Mouse (Mus musculus) heart, embryonic 16.5 days (tissue): ENCODE measurements at regions not wholly inside any gene's neighbourhood (a gene's known extent, or its start where the extent isn't known, plus 50 kb on each side); places are given as distances from the start of the nearest gene placed in this dataset.

ENCODE experiments used
- ATAC-seq: fragments of 200-750 bp; cut with Nextera tagmentation; replicated peaks from 2 replicates; pipeline ENCODE4 v1.8.0; 2017; ENCODE audit warnings: moderate number of reproducible peaks; ENCODE audit not compliant: insufficient read depth, low FRiP score; ENCODE audit errors: extremely low read depth
- H3K27ac ChIP-seq: fragments of 300-500 bp; sonication (generic); 2 replicates; pipeline ENCODE4 v1.5.1; 2014; ENCODE audit warnings: mild to moderate bottlenecking, low read length, control low read depth, moderate library complexity
- H3K27me3 ChIP-seq: fragments of 300-500 bp; sonication (generic); 2 replicates; pipeline ENCODE4 v1.6.1; 2014; ENCODE audit warnings: low read length, mixed read lengths; ENCODE audit not compliant: control insufficient read depth, insufficient read depth
- H3K36me3 ChIP-seq: fragments of 300-500 bp; sonication (generic); 2 replicates; pipeline ENCODE4 v1.6.1; 2014; ENCODE audit not compliant: control insufficient read depth, insufficient read depth
- H3K4me1 ChIP-seq: fragments of 300-500 bp; sonication (generic); 2 replicates; pipeline ENCODE4 v1.6.1; 2014; ENCODE audit warnings: low read length, mixed read lengths; ENCODE audit not compliant: control insufficient read depth, insufficient read depth
- H3K4me2 ChIP-seq: fragments of 300-500 bp; sonication (generic); 2 replicates; pipeline ENCODE4 v1.6.1; 2014; ENCODE audit warnings: low read depth, mild to moderate bottlenecking, control low read depth, low read length
- H3K4me3 ChIP-seq: fragments of 300-500 bp; sonication (generic); 2 replicates; pipeline ENCODE4 v1.5.1; 2014; ENCODE audit warnings: mild to moderate bottlenecking, control low read depth, low read length
- H3K9ac ChIP-seq: fragments of 300-500 bp; sonication (generic); 2 replicates; pipeline ENCODE4 v1.6.1; 2014; ENCODE audit warnings: low read length, control low read depth
- H3K9me3 ChIP-seq: fragments of 300-500 bp; sonication (generic); replicated peaks from 2 replicates; pipeline ENCODE4 v1.6.1; 2016; ENCODE audit warnings: low read length; ENCODE audit not compliant: control insufficient read depth
- WGBS: fragments of 180-500 bp; shearing (Covaris S2); extraction: QIAGEN DNeasy Blood & Tissue Kit; methylation state at CpG from one replicate; pipeline ENCODE4 v1.1.7; 2014; 5-methylcytosine and 5-hydroxymethylcytosine counted together

DNA sequence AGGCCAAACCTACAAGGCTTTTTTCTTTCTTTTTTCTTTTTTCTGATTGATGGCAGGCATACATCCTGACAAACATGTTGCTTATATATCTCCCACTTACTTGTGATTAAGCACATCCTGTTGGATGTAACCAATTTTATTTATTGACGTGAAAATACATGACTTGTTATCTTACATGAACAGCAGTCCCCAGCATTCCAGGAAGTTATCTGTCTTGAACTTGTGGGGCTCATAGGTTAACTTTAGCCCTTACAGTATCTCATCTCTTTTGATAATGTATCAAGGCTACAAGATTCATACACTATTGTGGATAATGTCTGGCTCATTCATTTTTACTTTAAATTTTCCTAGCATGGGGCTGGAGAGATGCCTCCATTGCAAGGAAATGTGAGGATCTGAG, 852.0 kb upstream of the Agtr1b start:
- 37% methylated on average over 1 of the region's 1 CpGs for WGBS
- no peak overlapping the region for H3K4me2 ChIP-seq
- no peaks in the 10 kb centered on the region for H3K27me3 ChIP-seq
- H3K4me3 ChIP-seq = no peak overlapping the region
- no peaks in the 10 kb centered on the region for H3K36me3 ChIP-seq
- ATAC-seq = no peak
- no peak overlapping the region for H3K9ac ChIP-seq
- no peaks in the 10 kb centered on the region for H3K4me1 ChIP-seq
- no peaks in the 10 kb centered on the region for H3K9me3 ChIP-seq
- H3K27ac ChIP-seq = no peak overlapping the region

DNA sequence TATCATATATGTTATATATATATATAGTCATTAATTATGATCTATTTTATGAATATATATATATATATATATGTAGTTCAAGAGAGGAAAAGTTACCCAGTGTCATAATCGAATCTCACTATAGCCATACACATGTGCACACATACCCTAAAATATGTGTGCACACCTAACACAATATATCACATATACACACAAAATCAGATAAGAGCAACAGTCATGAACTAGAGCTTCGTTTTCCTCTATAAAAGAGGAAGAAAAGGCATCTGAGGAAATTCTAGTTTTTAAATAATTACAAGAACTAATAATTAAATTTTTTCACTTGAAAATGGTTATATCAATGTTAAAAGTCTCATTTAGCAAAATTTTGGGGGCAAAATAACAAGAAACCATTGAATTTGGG, 835.3 kb upstream of the Tbl1xr1 start:
- Histone ChIP-seq H3K4me3 (no peak overlapping the region), H3K36me3 (no peaks in the 10 kb centered on the region), H3K4me1 (no peaks in the 10 kb centered on the region), H3K27me3 (no peaks in the 10 kb centered on the region), H3K27ac (no peak overlapping the region), H3K9me3 (no peaks in the 10 kb centered on the region), H3K9ac (no peak overlapping the region), H3K4me2 (no peak overlapping the region)
- no peak for ATAC-seq
- WGBS = 73% methylated on average over 2 of the region's 2 CpGs

DNA sequence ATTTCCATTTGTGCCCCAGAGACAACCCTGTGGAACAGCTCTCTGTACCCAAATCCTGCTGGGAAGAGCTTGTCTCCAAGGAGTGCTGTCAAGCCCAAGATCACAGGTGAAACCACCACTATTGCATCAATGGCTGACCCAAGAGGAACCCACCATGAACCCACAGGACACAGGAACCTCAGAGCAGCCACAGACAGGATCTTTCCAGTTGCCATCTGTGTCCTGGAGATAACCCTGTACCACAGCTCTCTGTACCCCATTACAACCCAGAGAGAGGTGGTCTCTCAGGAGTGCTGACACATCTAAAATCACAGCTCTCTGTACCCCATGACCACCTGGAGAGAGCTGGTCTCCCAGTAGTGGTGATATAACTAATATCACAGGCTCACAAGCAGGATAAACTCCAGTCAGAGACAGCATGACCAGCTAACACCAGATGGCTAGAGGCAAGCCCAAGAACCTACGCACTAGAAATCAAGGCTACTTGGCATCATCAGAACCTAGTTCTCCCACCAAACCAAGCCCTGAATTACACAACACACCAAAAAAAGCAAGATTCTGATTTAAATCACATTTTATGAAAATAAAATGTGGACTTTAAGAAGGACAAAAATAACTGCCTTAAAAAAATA, 820.2 kb upstream of the Tbl1xr1 start:
- H3K27ac ChIP-seq = no peak overlapping the region
- no peaks in the 10 kb centered on the region for H3K4me1 ChIP-seq
- no peaks in the 10 kb centered on the region for H3K36me3 ChIP-seq
- 86% methylated on average over 1 of the region's 1 CpGs for WGBS
- H3K4me3 ChIP-seq = no peak overlapping the region
- H3K27me3 ChIP-seq = no peaks in the 10 kb centered on the region
- H3K4me2 ChIP-seq = no peak overlapping the region
- no peak for ATAC-seq
- H3K9me3 ChIP-seq = no peaks in the 10 kb centered on the region
- no peak overlapping the region for H3K9ac ChIP-seq

DNA sequence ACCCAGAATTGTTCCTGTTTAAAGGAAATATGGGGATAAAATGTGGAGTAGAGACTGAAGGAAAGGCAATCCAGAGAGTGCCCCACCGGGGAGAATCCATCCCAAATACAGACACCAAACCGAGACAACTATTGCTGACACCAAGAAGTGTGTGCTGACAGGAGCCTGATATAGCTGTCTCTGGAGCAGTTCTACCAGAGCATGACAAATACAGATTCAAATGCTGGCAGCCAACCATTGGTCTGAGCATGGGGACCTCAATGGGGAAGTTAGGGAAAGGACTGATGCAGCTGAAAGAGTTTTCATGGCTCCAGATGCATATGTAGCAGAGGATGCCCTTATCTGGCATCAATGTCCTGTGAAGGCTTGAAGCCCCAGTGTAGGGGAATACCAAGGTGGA, 813.1 kb upstream of the Tbl1xr1 start:
- Histone ChIP-seq H3K4me3 (no peak overlapping the region), H3K4me2 (no peak overlapping the region), H3K9me3 (no peaks in the 10 kb centered on the region), H3K4me1 (peaks cover 10% of the 10 kb centered on the region), H3K9ac (no peak overlapping the region), H3K27ac (no peak overlapping the region), H3K36me3 (no peaks in the 10 kb centered on the region), H3K27me3 (no peaks in the 10 kb centered on the region)
- WGBS = 28% methylated on average over 2 of the region's 2 CpGs
- ATAC-seq = peak; percentile 75

DNA sequence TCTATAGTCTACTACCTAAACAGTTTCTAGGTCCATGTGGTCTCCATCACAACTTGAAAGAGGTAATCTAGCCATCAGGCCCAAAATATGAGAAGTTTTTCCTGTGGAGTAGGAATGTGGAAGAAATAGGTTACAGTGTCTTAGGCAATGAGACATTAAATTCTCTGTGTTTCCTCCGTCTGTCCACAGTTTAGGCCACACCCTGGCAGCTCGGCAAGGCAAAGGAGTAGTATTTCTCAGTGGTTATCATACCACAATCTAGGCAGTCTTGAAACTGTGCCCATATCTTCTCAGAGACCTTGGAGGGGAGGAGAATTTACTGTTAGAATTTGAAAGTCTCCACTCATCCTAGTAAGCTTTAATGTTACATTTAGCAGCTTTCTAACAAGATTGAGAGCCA, 811.0 kb upstream of the Tbl1xr1 start:
- WGBS = 70% methylated on average over 2 of the region's 2 CpGs
- H3K36me3 ChIP-seq = no peaks in the 10 kb centered on the region
- H3K9ac ChIP-seq = no peak overlapping the region
- H3K27ac ChIP-seq = no peak overlapping the region
- ATAC-seq = no peak
- no peaks in the 10 kb centered on the region for H3K27me3 ChIP-seq
- no peaks in the 10 kb centered on the region for H3K9me3 ChIP-seq
- no peak overlapping the region for H3K4me3 ChIP-seq
- H3K4me2 ChIP-seq = no peak overlapping the region
- peaks cover 13% of the 10 kb centered on the region for H3K4me1 ChIP-seq

DNA sequence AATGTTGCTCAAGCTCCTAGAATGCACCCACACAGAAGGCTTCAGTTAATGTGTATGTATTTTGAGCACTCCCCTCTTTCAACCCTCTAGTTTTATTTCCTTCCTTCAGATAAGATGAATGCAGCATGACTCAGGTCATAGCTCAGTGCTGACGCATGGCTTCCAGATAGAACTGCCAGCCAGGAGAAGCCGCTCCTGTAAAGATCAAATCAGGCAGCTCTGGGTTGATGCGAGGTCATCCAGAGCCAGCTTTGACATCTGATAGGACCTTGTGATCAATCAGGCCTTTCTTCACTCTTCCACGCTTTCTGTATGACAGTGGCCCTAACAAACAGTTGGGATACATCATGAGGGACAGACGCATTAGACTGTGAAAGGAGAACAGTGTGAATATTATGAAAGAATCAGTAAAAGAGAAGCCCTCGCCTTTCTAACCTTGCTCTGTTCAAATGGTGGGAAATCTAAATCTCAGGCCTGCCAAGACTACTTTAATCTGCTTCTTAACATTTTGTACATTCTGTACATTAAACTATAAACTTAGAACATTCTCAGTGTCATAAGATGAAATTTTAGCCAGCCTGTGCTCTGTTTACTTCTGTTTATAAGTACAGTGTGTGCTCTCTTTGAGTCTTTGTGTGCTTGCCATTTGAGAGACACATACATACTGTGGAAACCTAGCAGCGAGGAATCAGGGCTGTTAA, 807.9 kb upstream of the Tbl1xr1 start:
- no peaks in the 10 kb centered on the region for H3K27me3 ChIP-seq
- no peak overlapping the region for H3K4me2 ChIP-seq
- H3K4me3 ChIP-seq = no peak overlapping the region
- no peaks in the 10 kb centered on the region for H3K36me3 ChIP-seq
- H3K4me1 ChIP-seq = peaks cover 8% of the 10 kb centered on the region
- peak; percentile 62 for ATAC-seq
- 39% methylated on average over 7 of the region's 7 CpGs for WGBS
- peak overlapping the region; percentile 7; the same call in 1 of the 2 replicates for H3K27ac ChIP-seq
- H3K9me3 ChIP-seq = no peaks in the 10 kb centered on the region
- no peak overlapping the region for H3K9ac ChIP-seq

DNA sequence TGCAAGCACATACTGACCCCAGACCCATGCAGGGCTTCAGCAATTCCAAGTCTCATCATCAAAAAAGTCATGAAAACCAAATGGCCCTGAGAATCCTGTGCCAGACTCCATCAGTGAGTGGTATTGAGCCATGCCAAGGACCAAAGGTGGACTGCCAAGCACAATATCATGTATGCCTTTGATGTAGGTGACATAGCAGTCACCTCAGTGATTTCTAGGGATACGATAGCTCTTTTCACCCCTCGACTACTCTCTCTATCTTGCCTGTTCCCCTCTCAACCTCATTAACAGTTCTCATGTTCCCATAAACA, 807.4 kb upstream of the Tbl1xr1 start:
- H3K36me3 ChIP-seq = no peaks in the 10 kb centered on the region
- H3K9me3 ChIP-seq = no peaks in the 10 kb centered on the region
- no peak overlapping the region for H3K27ac ChIP-seq
- H3K9ac ChIP-seq = no peak overlapping the region
- ATAC-seq = no peak
- peaks cover 7% of the 10 kb centered on the region; the same call in 1 of the 2 replicates for H3K4me1 ChIP-seq
- H3K4me3 ChIP-seq = no peak overlapping the region
- 70% methylated on average over 2 of the region's 2 CpGs for WGBS
- H3K4me2 ChIP-seq = no peak overlapping the region
- no peaks in the 10 kb centered on the region for H3K27me3 ChIP-seq

DNA sequence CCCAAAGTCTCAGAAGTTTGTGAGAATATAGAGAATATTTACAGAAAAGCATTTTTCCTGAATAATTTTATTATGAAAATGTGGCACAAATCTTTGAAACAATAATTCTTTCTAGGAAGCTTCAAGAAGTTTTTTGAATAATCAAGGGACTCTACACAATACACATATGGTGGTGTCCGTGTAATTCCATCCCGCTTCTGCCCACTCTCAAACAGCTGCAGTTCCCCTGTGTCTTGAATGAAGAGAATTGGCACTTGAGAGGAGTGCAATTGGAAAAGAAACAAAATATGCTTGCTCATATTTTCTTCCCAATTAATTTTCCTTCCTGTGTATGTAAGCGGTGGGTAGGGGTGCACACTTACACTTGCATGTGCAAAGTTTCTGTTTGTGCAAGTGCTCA, 805.7 kb upstream of the Tbl1xr1 start:
- Histone ChIP-seq H3K4me1 (peaks cover 7% of the 10 kb centered on the region; the same call in 1 of the 2 replicates), H3K9ac (no peak overlapping the region), H3K36me3 (no peaks in the 10 kb centered on the region), H3K27ac (no peak overlapping the region), H3K4me2 (no peak overlapping the region), H3K27me3 (no peaks in the 10 kb centered on the region), H3K4me3 (no peak overlapping the region), H3K9me3 (no peaks in the 10 kb centered on the region)
- WGBS = 91% methylated on average over 3 of the region's 3 CpGs
- no peak for ATAC-seq

DNA sequence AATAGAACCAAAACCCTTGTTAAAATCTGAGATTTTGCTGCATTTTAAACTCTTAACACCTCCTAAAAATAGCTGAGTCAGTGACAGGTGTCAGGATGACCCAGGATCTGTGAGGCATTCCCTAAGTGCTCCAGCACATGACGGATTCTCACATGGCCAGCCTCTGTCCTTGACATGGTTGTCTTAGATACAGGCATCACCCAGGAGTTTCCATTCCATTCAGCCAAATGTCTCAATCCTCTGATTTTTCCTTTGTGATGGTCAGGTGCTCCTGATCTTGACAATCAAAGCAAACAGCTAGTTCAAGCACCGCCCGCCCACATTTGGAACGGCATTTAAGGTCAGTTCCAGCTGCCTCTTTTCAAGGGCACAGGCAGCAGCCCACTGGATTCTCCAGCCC, 804.2 kb upstream of the Tbl1xr1 start:
- Histone ChIP-seq H3K4me3 (no peak overlapping the region), H3K9ac (no peak overlapping the region), H3K27ac (no peak overlapping the region), H3K27me3 (no peaks in the 10 kb centered on the region), H3K36me3 (no peaks in the 10 kb centered on the region), H3K4me2 (no peak overlapping the region), H3K4me1 (peaks cover 7% of the 10 kb centered on the region; the same call in 1 of the 2 replicates), H3K9me3 (no peaks in the 10 kb centered on the region)
- WGBS = 69% methylated on average over 4 of the region's 4 CpGs
- ATAC-seq = no peak
